Mouse (Mus musculus) liver, postnatal 0 days (tissue): Measurements from ENCODE around the gene Pilra. TPM values are rescaled to one million over a fixed set of nuclear protein-coding genes. Genes with fewer than 3 reads are reported as not detected.
"Not testable (repeated sequence)": the region's sequence is repeated elsewhere in the genome, so short reads cannot be mapped to it uniquely, and the experiment has no call there.

Source experiments
- ATAC-seq: fragments of 200-750 bp; cut with Nextera tagmentation; 2 replicates; pipeline ENCODE4 v1.8.0; 2017; ENCODE audit warnings: mild to moderate bottlenecking, moderate library complexity
- DNase-seq: peaks from one replicate; pipeline ENCODE4 v3.0.0-alpha.2; 2016
- H3K27ac ChIP-seq: fragments of 300-500 bp; sonication (generic); 2 replicates; pipeline ENCODE4 v1.5.1; 2014; ENCODE audit warnings: antibody characterized with exemption, moderate library complexity, mild to moderate bottlenecking, low read depth
- H3K27me3 ChIP-seq: fragments of 300-500 bp; sonication (generic); 2 replicates; pipeline ENCODE4 v1.6.1; 2014; ENCODE audit warnings: low read length, control low read depth, mixed read lengths; ENCODE audit not compliant: insufficient read depth
- H3K36me3 ChIP-seq: fragments of 300-500 bp; sonication (generic); replicated peaks from 2 replicates; pipeline ENCODE4 v1.6.1; 2014; ENCODE audit warnings: mild to moderate bottlenecking, control low read depth, low read length, moderate library complexity, mixed read lengths; ENCODE audit not compliant: insufficient read depth
- H3K4me1 ChIP-seq: fragments of 300-500 bp; sonication (generic); 2 replicates; pipeline ENCODE4 v1.6.1; 2014; ENCODE audit warnings: antibody characterized with exemption, mild to moderate bottlenecking, control low read depth; ENCODE audit not compliant: insufficient read depth
- H3K4me2 ChIP-seq: fragments of 300-500 bp; sonication (generic); 2 replicates; pipeline ENCODE4 v1.6.1; 2014; ENCODE audit warnings: low read depth, mild to moderate bottlenecking, low read length, moderate library complexity, mixed read lengths
- H3K4me3 ChIP-seq: fragments of 300-500 bp; sonication (generic); 2 replicates; pipeline ENCODE4 v1.5.1; 2014; ENCODE audit warnings: low read depth, low read length
- H3K9ac ChIP-seq: fragments of 300-500 bp; sonication (generic); replicated peaks from 2 replicates; pipeline ENCODE4 v1.6.1; 2014; ENCODE audit warnings: mild to moderate bottlenecking, moderate library complexity
- H3K9me3 ChIP-seq: fragments of 300-500 bp; sonication (generic); 2 replicates; pipeline ENCODE4 v1.6.1; 2016; ENCODE audit warnings: mild to moderate bottlenecking, control low read depth, low read length, mixed read lengths
- CTCF ChIP-seq: sonication (generic); IDR thresholded peaks from 2 replicates; pipeline ENCODE4 v1.5.1; 2016; ENCODE audit warnings: antibody characterized with exemption, low read depth
- EP300 ChIP-seq: IDR thresholded peaks from 2 replicates; pipeline ENCODE4 v1.6.1; 2016; ENCODE audit warnings: antibody characterized with exemption, low read depth, mild to moderate bottlenecking
- WGBS: fragments of 180-500 bp; shearing (Covaris S2); extraction: QIAGEN DNeasy Blood & Tissue Kit; methylation state at CpG from one replicate; pipeline ENCODE4 v1.1.7; 2014; ENCODE audit not compliant: insufficient replicate concordance; 5-methylcytosine and 5-hydroxymethylcytosine counted together
- polyA plus RNA-seq: library from polyadenylated mRNA; unstranded; fragments of >200 nt; fragmentation: Nextera tagmentation; extraction: Ambion mirVana; gene quantifications from 2 replicates; pipeline ENCODE4 v1.2.1, GENCODE M21; 2015

Pilra gene
- polyA plus RNA-seq, 1 experiment from 2014 or later: 12.1 TPM

DNA sequence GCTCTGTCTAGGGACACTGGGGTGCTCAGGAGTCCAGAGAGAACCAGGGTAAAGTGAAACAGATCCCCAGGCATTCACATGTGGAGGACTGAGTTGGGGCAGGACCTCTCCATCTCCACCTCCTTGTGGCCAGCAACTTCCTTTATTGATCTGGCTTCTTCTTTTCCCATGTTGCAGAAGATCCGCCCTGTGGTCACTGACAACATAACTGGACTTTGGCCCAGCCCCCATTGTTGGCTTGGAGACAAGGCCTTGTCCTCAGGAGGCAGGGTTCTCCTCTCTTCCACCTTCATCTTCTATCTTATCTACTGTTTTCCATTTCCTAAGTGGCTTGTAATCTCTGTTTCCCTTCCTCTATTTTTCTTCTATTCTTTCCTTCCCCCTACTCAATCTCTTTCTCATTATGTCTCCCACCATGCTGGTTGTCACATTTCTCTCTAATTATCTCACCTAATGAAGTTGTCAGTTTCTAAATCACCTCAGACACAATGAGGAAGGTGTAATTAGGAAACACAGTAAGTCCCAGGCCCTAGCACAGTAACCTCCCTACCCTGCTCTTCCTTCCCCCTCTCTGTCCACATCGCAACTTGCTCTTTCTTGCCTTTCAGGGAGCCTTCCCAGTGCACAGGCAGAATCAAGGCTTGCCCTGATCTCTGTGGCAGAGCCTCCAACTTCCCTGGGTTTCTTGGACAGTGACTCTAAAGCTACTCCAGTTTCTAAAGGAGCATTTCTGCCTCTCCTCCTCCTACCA is 22.1 kb upstream of the Pilra start, which contains the start of gene Pilrb1:
Pilrb1 (minus strand) TSS at position 147 of the 751 bp plus-strand sequence.
- H3K9ac ChIP-seq, H3K36me3 ChIP-seq, H3K4me3 ChIP-seq, H3K9me3 ChIP-seq, H3K4me1 ChIP-seq, DNase-seq, H3K27me3 ChIP-seq: not testable (repeated sequence)
- Histone ChIP-seq H3K27ac (peak within 1 kb of the TSS; percentile 44), H3K4me2 (peak within 1 kb of the TSS; percentile 35)
- ATAC-seq: peak; percentile 29; the same call in 1 of the 2 replicates
- WGBS: 56% methylated on average over 2 of the region's 2 CpGs

GRCm38 (mm10) chr5:137856870-137857269 is 20.8 kb upstream of the Pilra start:
- H3K9me3 ChIP-seq, DNase-seq, ATAC-seq, H3K4me1 ChIP-seq, H3K4me3 ChIP-seq, H3K36me3 ChIP-seq, H3K9ac ChIP-seq, H3K27ac ChIP-seq, H3K27me3 ChIP-seq: not testable (repeated sequence)
- peak overlapping the region; percentile 35 for H3K4me2 ChIP-seq
- WGBS: 35% methylated on average over 4 of the region's 5 CpGs

DNA sequence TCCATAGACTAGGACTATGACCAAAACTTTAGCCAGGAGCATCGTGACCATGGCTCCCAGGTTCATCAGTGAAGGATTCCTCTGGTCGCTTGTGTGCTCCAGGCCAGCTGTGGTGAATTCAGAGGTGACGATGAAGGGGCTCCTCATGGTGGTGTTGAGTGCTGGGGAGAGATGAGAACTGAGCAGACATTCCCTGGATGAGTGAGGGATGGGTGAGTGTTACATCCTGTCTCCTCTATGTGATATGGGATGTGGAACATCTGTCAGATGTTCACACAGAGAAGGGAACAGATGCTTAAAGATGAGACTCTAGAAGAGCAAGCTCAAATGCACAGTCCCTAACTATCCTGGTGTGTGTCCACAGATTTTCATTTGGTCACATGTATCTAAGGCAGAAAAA is 18.8 kb upstream of the Pilra start:
- not testable (repeated sequence) for DNase-seq, H3K27me3 ChIP-seq, H3K9ac ChIP-seq, H3K27ac ChIP-seq, H3K4me3 ChIP-seq, ATAC-seq, H3K4me1 ChIP-seq, H3K9me3 ChIP-seq, H3K4me2 ChIP-seq, H3K36me3 ChIP-seq
- 69% methylated on average over 3 of the region's 3 CpGs for WGBS

GRCm38 (mm10) chr5:137850313-137850712 is 14.2 kb upstream of the Pilra start:
- ATAC-seq: not testable (repeated sequence)

DNA sequence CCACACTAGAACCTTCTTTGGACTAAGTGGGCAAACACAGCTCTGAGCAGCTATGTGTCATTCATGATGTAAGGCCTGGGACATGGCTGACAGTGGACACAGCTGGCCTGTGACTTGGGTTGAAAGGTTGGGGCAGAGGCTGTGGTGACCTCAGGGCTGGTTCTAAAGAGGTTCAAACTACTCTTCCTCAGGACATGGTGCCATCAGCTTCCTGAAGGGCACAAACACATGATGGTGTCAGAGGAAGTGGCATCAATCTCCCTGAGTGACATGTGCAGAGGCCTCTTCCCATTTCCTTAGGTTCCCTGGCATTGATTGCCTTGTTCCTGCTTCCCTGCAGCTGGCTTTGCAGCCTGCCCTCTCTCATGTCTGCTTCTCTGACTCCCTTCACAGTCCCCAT is 1.0 kb upstream of the Pilra start:
- not testable (repeated sequence) for H3K4me3 ChIP-seq, ATAC-seq, H3K9me3 ChIP-seq, H3K4me2 ChIP-seq, H3K27me3 ChIP-seq, H3K27ac ChIP-seq, DNase-seq, H3K9ac ChIP-seq, H3K36me3 ChIP-seq, H3K4me1 ChIP-seq

More at GRCm38 (mm10) chr5:137850313-137850712, 14.2 kb upstream of the Pilra start:
- not testable (repeated sequence) for H3K4me3 ChIP-seq, H3K27ac ChIP-seq, H3K9me3 ChIP-seq, H3K36me3 ChIP-seq, H3K4me2 ChIP-seq, H3K27me3 ChIP-seq, H3K4me1 ChIP-seq, DNase-seq, H3K9ac ChIP-seq
- WGBS: 68% methylated on average over 1 of the region's 1 CpGs

GRCm38 (mm10) chr5:137836611-137837010 is 530 bp upstream of the Pilra start:
- H3K27me3 ChIP-seq: no peaks in the 10 kb centered on the region
- ATAC-seq: no peak
- no peaks in the 10 kb centered on the region for H3K9me3 ChIP-seq
- H3K4me2 ChIP-seq: no peak overlapping the region
- no peaks in the 10 kb centered on the region for H3K36me3 ChIP-seq
- no peak for TF ChIP-seq CTCF
- no peak for TF ChIP-seq EP300
- no peak overlapping the region for H3K27ac ChIP-seq
- H3K4me1 ChIP-seq: no peaks in the 10 kb centered on the region
- DNase-seq: no peak
- H3K9ac ChIP-seq: no peak overlapping the region
- no peak overlapping the region for H3K4me3 ChIP-seq

GRCm38 (mm10) chr5:137833500-137833899 is 2.6 kb downstream of the Pilra start:
- ATAC-seq (no peak), DNase-seq (no peak)
- 55% methylated on average over 4 of the region's 4 CpGs for WGBS
- Histone ChIP-seq H3K9me3 (no peaks in the 10 kb centered on the region), H3K36me3 (no peaks in the 10 kb centered on the region), H3K4me1 (no peaks in the 10 kb centered on the region; the same call in 1 of the 2 replicates), H3K9ac (no peak overlapping the region), H3K27me3 (no peaks in the 10 kb centered on the region), H3K4me3 (no peak overlapping the region; the same call in 1 of the 2 replicates), H3K27ac (no peak overlapping the region), H3K4me2 (peak overlapping the region; percentile 36)
- TF ChIP-seq EP300 (no peak), CTCF (no peak)
